Comparison of ENCODE assay signal across 14 mouse cellular contexts in the genomic region with DNA sequence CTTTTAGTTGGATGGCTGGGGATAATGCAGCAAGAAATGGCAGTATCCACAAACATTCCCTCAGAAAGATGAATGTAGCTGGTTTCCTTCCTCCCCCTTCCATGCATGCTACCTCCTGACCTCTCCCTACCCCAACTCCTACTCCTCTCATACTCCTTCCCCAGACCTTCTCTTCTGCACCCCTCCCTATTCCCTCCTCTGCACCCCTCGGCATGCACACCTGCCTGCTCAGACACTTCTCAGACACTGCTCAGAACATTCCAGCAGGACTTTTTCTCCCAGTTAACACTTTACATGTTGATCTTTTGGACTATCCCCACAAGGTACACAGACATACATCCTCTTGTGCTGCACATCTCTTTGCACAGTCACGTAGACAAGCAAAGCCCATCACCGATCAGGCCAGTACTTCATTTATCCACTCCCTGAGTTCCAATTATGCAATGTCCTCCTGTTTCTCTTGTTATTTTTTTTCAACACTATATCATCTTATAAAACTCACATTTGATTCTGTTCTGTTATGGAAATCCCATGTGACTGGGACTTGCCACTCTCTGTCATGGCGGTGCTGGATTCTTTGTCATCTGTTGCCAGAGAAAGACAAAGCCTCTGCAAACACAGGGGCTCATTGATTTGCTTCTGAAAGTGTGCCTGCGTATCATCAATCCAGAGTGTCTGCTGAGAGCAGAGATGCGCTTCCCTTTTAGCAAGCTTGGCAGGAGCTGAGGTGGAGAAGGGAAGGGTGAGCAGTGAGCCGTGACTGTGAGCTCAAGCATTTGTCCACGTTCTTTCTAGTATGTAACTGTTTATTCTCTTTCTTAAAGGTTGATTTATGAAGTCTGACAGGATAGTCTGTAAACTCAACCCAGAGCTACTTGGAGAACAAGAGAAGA.
DNase-seq lines count a peak whose midpoint lies in the region; ATAC-seq and TF ChIP-seq lines count a peak whose summit lies in the region.
"Had no signal": no experiment of that assay in that cellular context is flagged by ENCODE, and none has a peak within 500 bp of the region (broad histone marks: within the 10 kb centered on the region; RNA-seq: fewer than 3 reads in every experiment).

No protein-coding gene starts in this region.

- peak; percentile 92 for ATAC-seq in kidney, embryonic 14.5 days (ENCODE audit: low FRiP score, low TSS enrichment)
- no peak for ATAC-seq in midbrain, postnatal 0 days (ENCODE audit: low FRiP score)

- no peak for TF ChIP-seq CTCF in midbrain, postnatal 0 days (IDR thresholded peaks at IDR 0.05)

- H3K4me1 ChIP-seq in kidney, embryonic 14.5 days (ENCODE audit: control insufficient read depth, insufficient read depth, low read length): no peaks in the 10 kb centered on the region
- H3K4me1 ChIP-seq in midbrain, postnatal 0 days (ENCODE audit: insufficient read depth, low read length): no peaks in the 10 kb centered on the region
- H3K4me1 ChIP-seq: forebrain, embryonic 10.5 days; heart, embryonic 12.5 days had no signal

- no peak overlapping the region for H3K27ac ChIP-seq in kidney, embryonic 14.5 days (ENCODE audit: low read depth, low read length)
- no peak overlapping the region for H3K27ac ChIP-seq in midbrain, postnatal 0 days (ENCODE audit: low read depth, low read length)
- H3K27ac ChIP-seq: forebrain, embryonic 10.5 days had no signal

- no peak overlapping the region for H3K9ac ChIP-seq in kidney, embryonic 14.5 days (ENCODE audit: low read depth, low read length)
- no peak overlapping the region for H3K9ac ChIP-seq in midbrain, postnatal 0 days (replicated peaks; ENCODE audit: low read length, poor library complexity, severe bottlenecking)
- H3K9ac ChIP-seq: heart, embryonic 12.5 days had no signal

- H3K4me3 ChIP-seq in kidney, embryonic 14.5 days (ENCODE audit: low read length): no peak overlapping the region
- H3K4me3 ChIP-seq in midbrain, postnatal 0 days (ENCODE audit: low read depth, low read length): no peak overlapping the region
- H3K4me3 ChIP-seq: forebrain, embryonic 10.5 days; heart, embryonic 12.5 days had no signal

- no peaks in the 10 kb centered on the region for H3K27me3 ChIP-seq in kidney, embryonic 14.5 days (ENCODE audit: control insufficient read depth, insufficient read depth, low read length)
- no peaks in the 10 kb centered on the region for H3K27me3 ChIP-seq in midbrain, postnatal 0 days (ENCODE audit: insufficient read depth, low read length)
- H3K27me3 ChIP-seq: heart, embryonic 12.5 days had no signal

- no peaks in the 10 kb centered on the region for H3K9me3 ChIP-seq in kidney, embryonic 14.5 days (ENCODE audit: control insufficient read depth, low read length)
- no peaks in the 10 kb centered on the region for H3K9me3 ChIP-seq in midbrain, postnatal 0 days (ENCODE audit: low read length)
- H3K9me3 ChIP-seq: forebrain, embryonic 10.5 days; heart, embryonic 12.5 days had no signal

- peak; percentile 1 for DNase-seq in kidney, adult 9 months
- DNase-seq in kidney, adult 11 months: no peak
- peak; percentile 11 for DNase-seq in embryo, embryonic 11 days
- DNase-seq in midbrain, postnatal 0 days (ENCODE audit: low spot score): peak; percentile 7
- no peak for DNase-seq in gastrocnemius, postnatal 25 days
- DNase-seq in lung, postnatal 10 days: no peak
- no peak for DNase-seq in layer of hippocampus, postnatal 10 days (ENCODE audit: low spot score in 2 of 2)
- DNase-seq: B cell, adult 2 months; cerebellum, adult 18-20 months; right cerebral cortex, adult 18-20 months; thymus, postnatal 36 days had no signal

- no peaks in the 10 kb centered on the region for H3K36me3 ChIP-seq in kidney, embryonic 14.5 days (ENCODE audit: control insufficient read depth, insufficient read depth, low read length)
- H3K36me3 ChIP-seq in midbrain, postnatal 0 days (ENCODE audit: insufficient read depth, low read length): no peaks in the 10 kb centered on the region
- H3K36me3 ChIP-seq: forebrain, embryonic 10.5 days; heart, embryonic 12.5 days had no signal

- H3K4me2 ChIP-seq in kidney, embryonic 14.5 days (replicated peaks; ENCODE audit: low read depth, low read length): no peak overlapping the region
- no peak overlapping the region for H3K4me2 ChIP-seq in midbrain, postnatal 0 days (ENCODE audit: low read depth, low read length, poor library complexity, severe bottlenecking)
- H3K4me2 ChIP-seq: heart, embryonic 12.5 days had no signal

- WGBS in kidney, embryonic 14.5 days: 46% methylated on average over 8 of the region's 8 CpGs
- 44% methylated on average over 8 of the region's 8 CpGs for WGBS in midbrain, postnatal 0 days

Comparison
In these comparisons a context has a peak if more than half of its experiments do, and no peak if none do; other contexts are left out.
1. DNase-seq: peak in kidney, adult 9 months (single experiment), embryo, embryonic 11 days (single experiment) and midbrain, postnatal 0 days (single experiment); none in kidney, adult 11 months (single experiment), gastrocnemius, postnatal 25 days (single experiment), lung, postnatal 10 days (single experiment) and layer of hippocampus, postnatal 10 days (0 of 2).